Mouse (Mus musculus) layer of hippocampus, adult 18-20 months (tissue): ENCODE results near the gene Klra17. TPM values are rescaled to one million over a fixed set of nuclear protein-coding genes. Genes with fewer than 3 reads are reported as not detected.
"Not testable (repeated sequence)": the region's sequence is repeated elsewhere in the genome, so short reads cannot be mapped to it uniquely, and the experiment has no call there.

ENCODE experiments used
- DNase-seq, 2 experiments: peaks; one replicate each; pipeline ENCODE4 v3.0.0; 2022; ENCODE audit warnings: low spot score in 2 of 2
- long read RNA-seq: library from polyadenylated mRNA; stranded (forward); transcript quantifications from one replicate; pipeline ENCODE4 v2.0.0, GENCODE M21; 2021
- total RNA-seq, 2 experiments: library from RNA; stranded (reverse); gene quantifications; 2 replicates each; pipeline ENCODE4 v1.2.3; 2021

Gene Klra17
- total RNA-seq = not detected
- long read RNA-seq = 0 reads

DNA sequence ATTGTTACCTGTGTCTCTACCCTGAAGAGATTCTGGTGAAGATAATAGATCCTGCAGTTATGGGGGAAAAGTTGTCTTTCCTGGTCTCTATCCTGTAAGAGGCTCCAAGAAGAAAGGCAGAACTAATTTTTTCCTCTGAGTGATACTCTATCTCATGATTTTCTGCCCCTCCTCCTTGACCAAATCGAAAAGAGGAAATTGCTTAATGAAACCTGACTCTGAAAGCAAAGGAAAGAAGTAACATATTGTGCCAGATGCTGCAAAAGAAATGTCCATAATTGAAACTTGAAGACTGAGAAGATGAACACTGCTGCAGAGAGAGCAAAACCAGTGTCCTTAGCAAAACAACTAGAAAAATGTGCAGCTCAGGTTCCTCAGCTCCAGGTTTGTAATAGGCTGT is at the start of gene Klra17:
Klra17 (minus strand) TSS at position 124 of the 400 bp plus-strand sequence.
- DNase-seq = no peak

DNA sequence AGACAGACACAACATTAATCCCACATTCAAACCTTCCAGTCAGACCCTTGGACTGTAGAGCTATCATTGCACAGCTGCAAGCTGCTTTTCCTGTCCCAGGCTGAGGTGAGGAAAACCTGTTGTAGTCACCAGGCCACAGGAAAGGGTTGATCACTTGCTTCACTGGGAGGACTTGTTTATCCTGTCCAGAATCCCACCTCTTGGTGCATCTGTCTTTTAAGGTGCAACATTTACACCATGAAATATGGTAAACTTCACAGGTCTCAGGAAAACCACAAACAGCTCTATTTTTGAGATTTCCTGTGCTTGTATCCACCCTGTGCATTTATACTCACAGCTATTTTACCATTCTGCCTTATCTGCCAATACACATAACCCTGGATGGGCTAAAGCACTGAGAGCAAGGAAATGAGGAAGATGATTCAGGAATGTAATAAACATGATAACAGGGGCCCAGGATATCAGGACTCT is 41.0 kb upstream of the Klra17 start, which contains the start of gene Klra5:
Klra5 (minus strand) TSS at position 175 of the 471 bp plus-strand sequence.
- DNase-seq = not testable (repeated sequence)

DNA sequence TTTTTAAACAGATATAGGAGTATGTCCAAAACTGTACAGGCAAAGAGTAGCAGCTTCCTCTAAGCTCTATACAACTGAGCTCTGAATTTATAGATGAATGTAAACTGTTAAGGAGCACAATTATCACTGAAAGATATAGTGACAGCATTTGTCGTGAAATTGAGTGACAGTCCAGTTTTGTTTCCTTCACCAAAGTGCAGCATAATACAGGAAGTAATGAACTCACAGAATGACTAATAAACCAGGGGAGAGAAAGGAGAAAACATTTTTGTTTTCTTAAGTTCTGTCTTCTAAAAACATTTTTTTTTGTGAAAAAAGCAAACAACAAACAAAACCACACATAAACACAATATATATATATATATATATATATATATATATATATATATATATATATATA is 40.5 kb upstream of the Klra17 start:
- DNase-seq = no peak

DNA sequence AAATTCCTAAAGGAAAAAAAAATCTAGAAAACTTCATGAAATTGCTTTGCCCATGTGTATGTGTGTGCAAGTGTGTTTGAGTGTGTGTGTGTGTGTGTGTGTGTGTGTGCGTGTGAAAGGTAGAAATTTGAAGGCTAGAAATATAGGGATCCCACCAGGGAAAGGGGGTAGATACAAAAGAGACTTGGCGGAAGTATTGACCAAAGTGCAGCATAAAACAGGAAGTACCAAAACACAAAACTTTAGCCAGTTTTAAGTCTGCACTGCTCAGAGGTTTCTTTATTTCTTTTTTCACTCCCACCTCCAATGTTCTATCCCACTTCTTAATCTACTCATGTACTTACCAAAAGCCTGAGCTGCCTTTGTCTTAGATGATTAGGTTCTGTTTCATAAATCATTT is 6.1 kb upstream of the Klra17 start:
- DNase-seq = no peak

DNA sequence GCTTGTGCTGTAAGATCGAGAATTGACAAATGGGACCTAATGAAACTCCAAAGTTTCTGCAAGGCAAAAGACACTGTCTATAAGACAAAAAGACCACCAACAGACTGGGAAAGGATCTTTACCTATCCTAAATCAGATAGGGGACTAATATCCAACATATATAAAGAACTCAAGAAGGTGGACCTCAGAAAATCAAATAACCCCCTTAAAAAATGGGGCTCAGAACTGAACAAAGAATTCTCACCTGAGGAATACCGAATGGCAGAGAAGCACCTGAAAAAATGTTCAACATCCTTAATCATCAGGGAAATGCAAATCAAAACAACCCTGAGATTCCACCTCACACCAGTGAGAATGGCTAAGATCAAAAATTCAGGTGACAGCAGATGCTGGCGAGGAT is 14.1 kb downstream of the Klra17 start, which contains the start of gene Gm17631:
Gm17631 (plus strand) TSS at position 301 of the 400 bp plus-strand sequence.
- not testable (repeated sequence) for DNase-seq

DNA sequence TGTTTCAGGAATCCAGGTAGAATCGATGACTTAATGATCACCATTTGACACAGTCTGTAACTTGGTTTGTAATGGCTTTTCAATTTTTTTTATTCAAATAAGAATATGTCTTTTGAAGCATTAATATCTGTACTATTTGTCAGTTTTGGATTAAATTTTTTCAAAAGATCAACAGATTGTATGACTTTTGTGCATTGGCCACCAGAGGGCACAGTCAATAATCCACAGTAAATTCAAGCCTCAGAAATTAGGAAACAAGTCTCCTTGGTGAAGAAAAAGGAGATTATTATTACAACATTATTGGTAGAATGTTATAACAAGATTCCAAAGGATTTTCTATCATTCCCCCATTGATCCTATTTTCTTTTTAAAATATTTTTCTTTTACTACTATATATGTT is 50.9 kb downstream of the Klra17 start:
- no peak for DNase-seq

DNA sequence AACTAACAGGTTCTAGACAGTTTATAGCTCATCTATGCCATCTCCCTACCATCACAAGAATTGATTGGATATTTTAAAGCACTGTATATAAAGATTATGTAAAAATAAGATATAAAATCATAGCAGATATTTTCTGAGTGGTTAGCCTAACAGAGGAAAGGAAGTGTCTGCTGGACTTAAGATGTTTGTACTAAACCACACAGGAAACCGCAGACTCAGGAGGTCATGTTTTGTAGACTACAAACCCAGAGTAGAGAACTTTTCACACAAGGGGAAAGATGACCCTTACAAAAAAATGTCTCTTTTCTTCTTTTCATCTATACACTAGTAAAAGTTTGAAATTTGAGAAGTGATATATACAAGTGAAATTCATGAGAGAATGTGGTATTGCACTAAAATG is 52.5 kb downstream of the Klra17 start:
- no peak for DNase-seq

DNA sequence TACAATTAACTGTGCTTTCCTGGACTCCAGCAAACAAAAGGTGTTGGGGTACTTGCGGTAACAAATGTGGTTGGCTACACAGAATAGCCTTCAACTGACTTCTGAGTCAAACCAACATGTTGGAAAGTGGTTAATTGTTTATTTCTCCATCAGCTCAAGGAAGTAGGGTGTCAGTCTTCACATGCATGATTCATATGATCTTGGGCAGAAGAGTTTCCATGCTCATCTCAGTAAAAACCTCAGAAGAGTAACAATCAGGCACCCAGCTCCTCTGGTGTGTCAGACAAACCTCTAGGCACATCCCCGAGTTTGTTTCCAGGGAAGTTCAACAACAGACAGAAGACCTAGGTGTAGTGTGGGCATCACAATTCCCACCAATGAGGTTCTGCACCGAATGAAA is 58.7 kb downstream of the Klra17 start:
- DNase-seq = no peak

DNA sequence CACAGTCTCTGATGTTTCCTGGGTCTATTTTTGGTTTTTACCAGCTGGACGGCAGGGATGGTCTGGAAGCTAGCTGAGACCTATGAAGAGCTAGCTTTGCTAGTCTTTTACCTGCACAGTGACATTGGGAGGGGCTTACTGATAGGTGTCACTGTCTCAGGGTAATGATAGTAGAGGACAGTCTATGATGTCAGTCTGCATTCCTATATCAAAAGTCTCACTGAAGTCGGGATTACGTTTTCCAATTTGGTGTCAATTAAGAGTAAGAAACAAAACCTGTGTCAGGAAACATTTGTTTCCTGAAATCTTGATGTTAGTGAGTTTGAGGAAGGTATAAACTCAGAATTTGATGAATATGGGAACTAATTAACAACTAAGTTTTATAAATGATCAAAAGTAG is 92.3 kb downstream of the Klra17 start, which contains the start of gene Gm156:
Gm156 (minus strand) TSS at position 101 of the 400 bp plus-strand sequence.
- not testable (repeated sequence) for DNase-seq

Other genes starting within 250 kb of the Klra17 start
- not detected for gene Klrc3, start 233.3 kb downstream of the Klra17 start, total RNA-seq
- not detected for gene Klrc2, start 216.0 kb downstream of the Klra17 start, total RNA-seq
- not detected for gene Klrc1, start 197.7 kb downstream of the Klra17 start, total RNA-seq
- not detected for gene Klri1, start 159.5 kb downstream of the Klra17 start, total RNA-seq
- gene Klri2, start 136.2 kb downstream of the Klra17 start, total RNA-seq = not detected
- not detected for gene Gm156, start 92.4 kb downstream of the Klra17 start, total RNA-seq
- gene Gm17631, start 14.0 kb downstream of the Klra17 start, total RNA-seq = not detected
- gene Klra5, start 41.0 kb upstream of the Klra17 start, total RNA-seq = not detected
- gene Klra6, start 150.3 kb upstream of the Klra17 start, total RNA-seq = not detected
- gene Klra4, start 190.6 kb upstream of the Klra17 start, total RNA-seq = not detected